Comparison of ENCODE assay signal across 10 mouse cellular contexts in the genomic region with DNA sequence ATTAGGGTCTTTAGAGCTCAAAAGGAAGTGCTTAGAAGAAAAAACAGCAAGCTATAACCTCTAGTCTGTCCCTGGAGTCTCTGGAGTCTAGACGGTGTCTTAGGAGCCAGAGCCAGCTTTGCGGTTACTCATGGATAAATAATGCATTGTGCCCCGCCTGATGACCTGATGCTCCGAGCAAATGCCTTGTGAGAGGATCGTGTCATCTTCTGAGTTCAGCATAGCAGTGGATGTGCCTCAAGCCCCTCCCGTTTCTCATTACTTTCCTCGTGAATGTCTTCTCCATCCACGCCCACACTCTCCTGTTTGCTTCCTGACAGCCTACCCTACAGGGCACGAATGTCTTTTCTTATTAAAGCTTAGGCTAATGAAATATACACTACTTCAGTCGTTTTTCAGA.
DNase-seq lines count a peak whose midpoint lies in the region; ATAC-seq and TF ChIP-seq lines count a peak whose summit lies in the region.
"Had no signal": no experiment of that assay in that cellular context is flagged by ENCODE, and none has a peak within 500 bp of the region (broad histone marks: within the 10 kb centered on the region; RNA-seq: fewer than 3 reads in every experiment).

No protein-coding gene starts in this region.

- H3K4me1 ChIP-seq in hindbrain, embryonic 10.5 days (replicated peaks), result peaks cover 36% of the 10 kb centered on the region
- peaks cover 5% of the 10 kb centered on the region for H3K4me1 ChIP-seq in midbrain, embryonic 11.5 days (ENCODE audit: control insufficient read depth, insufficient read depth, low read length)
- H3K4me1 ChIP-seq in stomach, postnatal 0 days (replicated peaks; ENCODE audit: control insufficient read depth, insufficient read depth), result 0 out of 2 replicates have a peak, but pooled peaks cover 3% of the 10 kb centered on the region

- TF ChIP-seq EP300 in stomach, postnatal 0 days (optimal IDR thresholded peaks at IDR 0.05), result no peak

- no peak overlapping the region for H3K9ac ChIP-seq in midbrain, embryonic 11.5 days (ENCODE audit: low read length)
- no peak overlapping the region for H3K9ac ChIP-seq in stomach, postnatal 0 days (ENCODE audit: low read length)

- peaks cover 13% of the 10 kb centered on the region for H3K36me3 ChIP-seq in hindbrain, embryonic 10.5 days
- H3K36me3 ChIP-seq in midbrain, embryonic 11.5 days (ENCODE audit: control insufficient read depth, insufficient read depth, low read length), result no peaks in the 10 kb centered on the region
- peaks cover under 1% of the 10 kb centered on the region; the same call in 1 of the 2 replicates for H3K36me3 ChIP-seq in stomach, postnatal 0 days (ENCODE audit: control insufficient read depth, insufficient read depth, low read length)

- no peak for TF ChIP-seq CTCF in stomach, postnatal 0 days (IDR thresholded peaks at IDR 0.05; ENCODE audit: low read depth)

- no peaks in the 10 kb centered on the region for H3K9me3 ChIP-seq in hindbrain, embryonic 10.5 days
- no peaks in the 10 kb centered on the region for H3K9me3 ChIP-seq in midbrain, embryonic 11.5 days (ENCODE audit: control insufficient read depth, low read length)
- no peaks in the 10 kb centered on the region for H3K9me3 ChIP-seq in stomach, postnatal 0 days (ENCODE audit: control insufficient read depth, low read length)

- ATAC-seq in cerebellum, adult (ENCODE audit: insufficient number of reproducible peaks, low FRiP score, low TSS enrichment), result no peak
- peak; percentile 19; the same call in 1 of the 2 replicates for ATAC-seq in midbrain, embryonic 11.5 days (ENCODE audit: low FRiP score)
- ATAC-seq in stomach, postnatal 0 days (ENCODE audit: low FRiP score, low TSS enrichment), result no peak

- H3K4me3 ChIP-seq in hindbrain, embryonic 10.5 days, result no peak overlapping the region
- H3K4me3 ChIP-seq in midbrain, embryonic 11.5 days (ENCODE audit: low read depth, low read length), result no peak overlapping the region
- no peak overlapping the region for H3K4me3 ChIP-seq in stomach, postnatal 0 days (ENCODE audit: low read depth, low read length)

- no peaks in the 10 kb centered on the region for H3K27me3 ChIP-seq in hindbrain, embryonic 10.5 days (ENCODE audit: insufficient read depth, poor library complexity, severe bottlenecking)
- H3K27me3 ChIP-seq in midbrain, embryonic 11.5 days (ENCODE audit: control insufficient read depth, insufficient read depth, low read length), result no peaks in the 10 kb centered on the region
- no peaks in the 10 kb centered on the region for H3K27me3 ChIP-seq in stomach, postnatal 0 days (ENCODE audit: control insufficient read depth, insufficient read depth, low read length)

- peak overlapping the region; percentile 72 for H3K27ac ChIP-seq in hindbrain, embryonic 10.5 days
- no peak overlapping the region for H3K27ac ChIP-seq in midbrain, embryonic 11.5 days (ENCODE audit: low read depth, low read length)
- H3K27ac ChIP-seq in stomach, postnatal 0 days (replicated peaks), result no peak overlapping the region

- peak; percentile 50 to 56 for DNase-seq in cerebellum, postnatal 10 days
- peak; percentile 60 for DNase-seq in Muller cell, postnatal 12 days (ENCODE audit: inconsistent ontology term)
- DNase-seq in hindbrain, embryonic 10.5 days (ENCODE audit: low spot score), result no peak
- DNase-seq in midbrain, embryonic 11.5 days (ENCODE audit: low spot score, missing footprints), result no peak
- no peak for DNase-seq in adrenal gland, adult 8-10 months
- DNase-seq in ovary, postnatal 10 days (ENCODE audit: low spot score), result no peak
- no peak for DNase-seq in stomach, postnatal 0 days (ENCODE audit: low spot score)
- DNase-seq: cerebellum, postnatal 36 days; gastrocnemius, postnatal 36 days had no signal

- no peak overlapping the region for H3K4me2 ChIP-seq in midbrain, embryonic 11.5 days
- H3K4me2 ChIP-seq in stomach, postnatal 0 days (replicated peaks; ENCODE audit: low read depth), result no peak overlapping the region

- WGBS in hindbrain, embryonic 10.5 days, result 34% methylated on average over 10 of the region's 10 CpGs
- WGBS in midbrain, embryonic 11.5 days, result 34% methylated on average over 10 of the region's 10 CpGs
- WGBS in stomach, postnatal 0 days, result 38% methylated on average over 10 of the region's 10 CpGs

Comparison
In these comparisons a context has a peak if more than half of its experiments do, and no peak if none do; other contexts are left out.
1. DNase-seq: peak in cerebellum, postnatal 10 days (2 of 2) and Muller cell, postnatal 12 days (single experiment); none in hindbrain, embryonic 10.5 days (single experiment), midbrain, embryonic 11.5 days (single experiment), adrenal gland, adult 8-10 months (single experiment), ovary, postnatal 10 days (single experiment) and stomach, postnatal 0 days (single experiment).